Mouse (Mus musculus): ENCODE measurements around the gene Ccdc162. TPM values are rescaled to one million over a fixed set of nuclear protein-coding genes. Genes with fewer than 3 reads are reported as not detected.

Ccdc162 gene
- total and polyA plus RNA-seq, 3 experiments, result 0.60 TPM; not detected in 2

- Histone ChIP-seq H3K36me3 (replicated peaks) (no peaks in the 10 kb centered on the region), H3K9me3 (replicated peaks) (no peaks in the 10 kb centered on the region), H3K27me3 (ENCODE audit: insufficient read depth, low read length) (peaks cover 21% of the 10 kb centered on the region), H3K4me3 (ENCODE audit: low read depth, low read length) (no peak overlapping the region), H3K4me1 (ENCODE audit: insufficient read depth, low read depth, low read length) (no peaks in the 10 kb centered on the region)
- no peak for ATAC-seq (ENCODE audit: extremely low read depth, insufficient number of reproducible peaks, low FRiP score, poor library complexity, severe bottlenecking)
- no peak for DNase-seq (ENCODE audit: low spot score)
- no peak for TF ChIP-seq GATA2 (IDR thresholded peaks at IDR 0.05; ENCODE audit: borderline replicate concordance, low read depth, low read length)
- TF ChIP-seq POLR2AphosphoS5 (IDR thresholded peaks at IDR 0.05; ENCODE audit: insufficient replicate concordance, low read depth, low read length), result no peak
- no peak for TF ChIP-seq TAL1 (conservative IDR thresholded peaks at IDR 0.05; ENCODE audit: low read depth, low read length)
- no peak for TF ChIP-seq GATA1 (IDR thresholded peaks at IDR 0.05; ENCODE audit: borderline replicate concordance, low read length)
- TF ChIP-seq CTCF (IDR thresholded peaks at IDR 0.05; ENCODE audit: low read depth, low read length), result no peak
Observed at GRCm38 (mm10) chr10:41633801-41634200, 82.6 kb downstream of the Ccdc162 start.

GRCm38 (mm10) chr10:41632062-41632461 is 84.4 kb downstream of the Ccdc162 start:
- Histone ChIP-seq H3K4me3 (ENCODE audit: low read depth, low read length) (no peak overlapping the region), H3K36me3 (replicated peaks) (no peaks in the 10 kb centered on the region), H3K4me1 (ENCODE audit: insufficient read depth, low read depth, low read length) (no peaks in the 10 kb centered on the region), H3K9me3 (replicated peaks) (no peaks in the 10 kb centered on the region), H3K27me3 (ENCODE audit: insufficient read depth, low read length) (peaks cover 12% of the 10 kb centered on the region; the same call in 1 of the 2 replicates)
- no peak for ATAC-seq (ENCODE audit: extremely low read depth, insufficient number of reproducible peaks, low FRiP score, poor library complexity, severe bottlenecking)
- no peak for TF ChIP-seq GATA1 (IDR thresholded peaks at IDR 0.05; ENCODE audit: borderline replicate concordance, low read length)
- no peak for TF ChIP-seq TAL1 (conservative IDR thresholded peaks at IDR 0.05; ENCODE audit: low read depth, low read length)
- TF ChIP-seq GATA2 (IDR thresholded peaks at IDR 0.05; ENCODE audit: borderline replicate concordance, low read depth, low read length), result no peak
- TF ChIP-seq POLR2AphosphoS5 (IDR thresholded peaks at IDR 0.05; ENCODE audit: insufficient replicate concordance, low read depth, low read length), result no peak
- TF ChIP-seq CTCF (IDR thresholded peaks at IDR 0.05; ENCODE audit: low read depth, low read length), result no peak
- no peak for DNase-seq (ENCODE audit: low spot score)

GRCm38 (mm10) chr10:41626996-41627395 is 89.4 kb downstream of the Ccdc162 start:
- TF ChIP-seq POLR2AphosphoS5 (IDR thresholded peaks at IDR 0.05; ENCODE audit: insufficient replicate concordance, low read depth, low read length) (no peak), GATA1 (IDR thresholded peaks at IDR 0.05; ENCODE audit: borderline replicate concordance, low read length) (no peak), CTCF (IDR thresholded peaks at IDR 0.05; ENCODE audit: low read depth, low read length) (no peak), TAL1 (conservative IDR thresholded peaks at IDR 0.05; ENCODE audit: low read depth, low read length) (no peak), GATA2 (IDR thresholded peaks at IDR 0.05; ENCODE audit: borderline replicate concordance, low read depth, low read length) (no peak)
- Histone ChIP-seq H3K4me3 (ENCODE audit: low read depth, low read length) (no peak overlapping the region), H3K4me1 (ENCODE audit: insufficient read depth, low read depth, low read length) (no peaks in the 10 kb centered on the region), H3K27me3 (ENCODE audit: insufficient read depth, low read length) (peaks cover 10% of the 10 kb centered on the region; the same call in 1 of the 2 replicates), H3K9me3 (replicated peaks) (peaks cover 3% of the 10 kb centered on the region), H3K36me3 (replicated peaks) (no peaks in the 10 kb centered on the region)
- ATAC-seq (ENCODE audit: extremely low read depth, insufficient number of reproducible peaks, low FRiP score, poor library complexity, severe bottlenecking), result no peak
- DNase-seq (ENCODE audit: low spot score), result no peak

GRCm38 (mm10) chr10:41619988-41620387 is 96.4 kb downstream of the Ccdc162 start:
- Histone ChIP-seq H3K36me3 (replicated peaks) (no peaks in the 10 kb centered on the region), H3K27me3 (ENCODE audit: insufficient read depth, low read length) (peaks cover 8% of the 10 kb centered on the region; the same call in 1 of the 2 replicates), H3K4me1 (ENCODE audit: insufficient read depth, low read depth, low read length) (no peaks in the 10 kb centered on the region), H3K9me3 (replicated peaks) (peaks cover 3% of the 10 kb centered on the region), H3K4me3 (ENCODE audit: low read depth, low read length) (no peak overlapping the region)
- no peak for TF ChIP-seq TAL1 (conservative IDR thresholded peaks at IDR 0.05; ENCODE audit: low read depth, low read length)
- no peak for TF ChIP-seq GATA1 (IDR thresholded peaks at IDR 0.05; ENCODE audit: borderline replicate concordance, low read length)
- no peak for TF ChIP-seq GATA2 (IDR thresholded peaks at IDR 0.05; ENCODE audit: borderline replicate concordance, low read depth, low read length)
- no peak for TF ChIP-seq POLR2AphosphoS5 (IDR thresholded peaks at IDR 0.05; ENCODE audit: insufficient replicate concordance, low read depth, low read length)
- no peak for TF ChIP-seq CTCF (IDR thresholded peaks at IDR 0.05; ENCODE audit: low read depth, low read length)
- ATAC-seq (ENCODE audit: extremely low read depth, insufficient number of reproducible peaks, low FRiP score, poor library complexity, severe bottlenecking) (no peak), DNase-seq (ENCODE audit: low spot score) (no peak)

- Histone ChIP-seq H3K27me3 (ENCODE audit: insufficient read depth, low read length) (peaks cover 7% of the 10 kb centered on the region), H3K4me3 (ENCODE audit: low read depth, low read length) (no peak overlapping the region), H3K9me3 (replicated peaks) (no peaks in the 10 kb centered on the region), H3K4me1 (ENCODE audit: insufficient read depth, low read depth, low read length) (no peaks in the 10 kb centered on the region), H3K36me3 (replicated peaks) (no peaks in the 10 kb centered on the region)
- DNase-seq (ENCODE audit: low spot score) (no peak), ATAC-seq (ENCODE audit: extremely low read depth, insufficient number of reproducible peaks, low FRiP score, poor library complexity, severe bottlenecking) (no peak)
- no peak for TF ChIP-seq TAL1 (conservative IDR thresholded peaks at IDR 0.05; ENCODE audit: low read depth, low read length)
- no peak for TF ChIP-seq GATA1 (IDR thresholded peaks at IDR 0.05; ENCODE audit: borderline replicate concordance, low read length)
- no peak for TF ChIP-seq POLR2AphosphoS5 (IDR thresholded peaks at IDR 0.05; ENCODE audit: insufficient replicate concordance, low read depth, low read length)
- TF ChIP-seq CTCF (IDR thresholded peaks at IDR 0.05; ENCODE audit: low read depth, low read length), result no peak
- TF ChIP-seq GATA2 (IDR thresholded peaks at IDR 0.05; ENCODE audit: borderline replicate concordance, low read depth, low read length), result no peak
Observed at GRCm38 (mm10) chr10:41615487-41615886, 100.9 kb downstream of the Ccdc162 start.

- Histone ChIP-seq H3K27me3 (ENCODE audit: insufficient read depth, low read length) (peaks cover 11% of the 10 kb centered on the region), H3K4me1 (ENCODE audit: insufficient read depth, low read depth, low read length) (no peaks in the 10 kb centered on the region), H3K4me3 (ENCODE audit: low read depth, low read length) (no peak overlapping the region), H3K36me3 (replicated peaks) (no peaks in the 10 kb centered on the region), H3K9me3 (replicated peaks) (no peaks in the 10 kb centered on the region)
- ATAC-seq (ENCODE audit: extremely low read depth, insufficient number of reproducible peaks, low FRiP score, poor library complexity, severe bottlenecking), result no peak
- TF ChIP-seq GATA2 (IDR thresholded peaks at IDR 0.05; ENCODE audit: borderline replicate concordance, low read depth, low read length) (no peak), TAL1 (conservative IDR thresholded peaks at IDR 0.05; ENCODE audit: low read depth, low read length) (no peak), CTCF (IDR thresholded peaks at IDR 0.05; ENCODE audit: low read depth, low read length) (no peak), GATA1 (IDR thresholded peaks at IDR 0.05; ENCODE audit: borderline replicate concordance, low read length) (no peak), POLR2AphosphoS5 (IDR thresholded peaks at IDR 0.05; ENCODE audit: insufficient replicate concordance, low read depth, low read length) (no peak)
- DNase-seq (ENCODE audit: low spot score), result no peak
Observed at GRCm38 (mm10) chr10:41611941-41612340, 104.5 kb downstream of the Ccdc162 start.
